Mouse (Mus musculus): Measurements from ENCODE around the gene Gm5129.
"Not testable (repeated sequence)": the region's sequence is repeated elsewhere in the genome, so short reads cannot be mapped to it uniquely, and the experiment has no call there.

Gene Gm5129

GRCm38 (mm10) chr5:29735557-29736061 is at the start of gene Gm5129, which contains the start of gene Dnajb6:
Gene Gm5129 (minus strand): TSS chr5:29735936.
Gene Dnajb6 (plus strand): TSS chr5:29735688.
- CTCF ChIA-PET, result interaction anchor here (0.6 kb wide), 1 partner anchor 44 kb away, joined by 3 read pairs; no protein-coding TSS in a partner anchor

DNA sequence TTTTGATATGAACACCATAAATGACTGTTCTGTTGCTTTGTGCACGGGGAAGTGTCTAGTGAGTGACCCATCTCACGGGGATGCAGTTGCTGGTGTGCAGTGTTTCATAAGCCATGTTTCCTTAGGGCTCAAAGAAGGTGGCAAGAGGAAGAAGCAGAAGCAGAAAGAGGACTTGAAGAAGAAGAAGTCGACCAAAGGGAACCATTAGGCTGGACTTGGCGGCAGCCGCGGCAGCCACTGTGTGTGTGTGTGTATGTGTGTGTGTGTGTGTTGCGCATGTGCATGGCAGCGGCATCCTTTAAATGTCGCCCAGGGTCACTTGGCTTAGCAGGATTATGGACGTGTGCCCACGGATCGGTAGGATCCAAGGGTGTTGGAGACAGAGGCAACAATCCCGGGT is 49.2 kb upstream of the Gm5129 start:
- CTCF ChIA-PET, result not testable (repeated sequence)

- CTCF ChIA-PET, result interaction anchor here (0.5 kb wide), 1 partner anchor 50 kb away, joined by 3 read pairs; no protein-coding TSS in a partner anchor
Measured at GRCm38 (mm10) chr5:29782261-29782660, 46.5 kb upstream of the Gm5129 start.

- CTCF ChIA-PET, result not testable (repeated sequence)
Measured at GRCm38 (mm10) chr5:29779733-29780132, 44.0 kb upstream of the Gm5129 start.

GRCm38 (mm10) chr5:29778029-29778428 is 42.3 kb upstream of the Gm5129 start:
- CTCF ChIA-PET, result no interaction called here

- CTCF ChIA-PET, result no interaction called here
Measured at GRCm38 (mm10) chr5:29775437-29775836, 39.7 kb upstream of the Gm5129 start.

DNA sequence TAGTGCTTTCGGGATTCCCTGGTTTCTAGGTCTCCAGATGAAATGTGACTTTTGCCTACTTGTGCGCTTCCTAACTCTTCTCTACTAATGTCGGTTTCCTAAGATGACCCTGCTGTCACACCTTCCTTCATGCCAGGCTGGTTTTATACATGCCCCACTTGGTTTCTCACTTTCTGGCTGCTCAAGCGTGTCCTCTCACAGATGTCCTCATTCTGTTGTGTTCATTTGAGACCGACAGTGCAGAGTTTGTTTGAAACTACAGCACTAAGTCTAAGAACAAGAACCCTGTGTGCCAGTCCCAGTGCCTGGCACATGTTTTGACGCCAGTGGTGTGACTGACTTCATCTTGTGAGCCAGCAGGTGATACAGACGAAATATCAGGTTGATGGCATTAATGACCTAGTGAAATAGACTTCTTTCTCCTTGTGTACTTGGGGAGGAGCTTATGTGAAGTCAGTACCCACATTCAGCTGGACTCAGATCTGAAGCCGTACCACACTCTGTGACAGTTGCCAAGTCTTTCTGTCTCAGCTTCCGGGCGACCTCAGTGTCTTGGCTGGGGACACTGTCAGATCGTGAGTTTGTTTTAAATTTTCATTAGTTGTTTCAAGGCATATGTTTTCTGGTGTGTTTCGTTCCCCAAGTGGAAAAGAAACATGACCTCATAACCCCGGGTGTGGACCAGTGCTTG is 37.9 kb upstream of the Gm5129 start:
- CTCF ChIA-PET, result no interaction called here

GRCm38 (mm10) chr5:29772651-29773330 is 37.1 kb upstream of the Gm5129 start:
- CTCF ChIA-PET, result no interaction called here

- CTCF ChIA-PET, result no interaction called here
Measured at GRCm38 (mm10) chr5:29772038-29772437, 36.3 kb upstream of the Gm5129 start.

GRCm38 (mm10) chr5:29770935-29771334 is 35.2 kb upstream of the Gm5129 start:
- CTCF ChIA-PET, result interaction anchor here (0.9 kb wide), 1 partner anchor 22 kb away, joined by 4 read pairs; no protein-coding TSS in a partner anchor

- CTCF ChIA-PET, result interaction anchor here (0.6 kb wide), 1 partner anchor 1757 kb away, joined by 9 read pairs; no protein-coding TSS in a partner anchor
Measured at GRCm38 (mm10) chr5:29759318-29759717, 23.6 kb upstream of the Gm5129 start.

DNA sequence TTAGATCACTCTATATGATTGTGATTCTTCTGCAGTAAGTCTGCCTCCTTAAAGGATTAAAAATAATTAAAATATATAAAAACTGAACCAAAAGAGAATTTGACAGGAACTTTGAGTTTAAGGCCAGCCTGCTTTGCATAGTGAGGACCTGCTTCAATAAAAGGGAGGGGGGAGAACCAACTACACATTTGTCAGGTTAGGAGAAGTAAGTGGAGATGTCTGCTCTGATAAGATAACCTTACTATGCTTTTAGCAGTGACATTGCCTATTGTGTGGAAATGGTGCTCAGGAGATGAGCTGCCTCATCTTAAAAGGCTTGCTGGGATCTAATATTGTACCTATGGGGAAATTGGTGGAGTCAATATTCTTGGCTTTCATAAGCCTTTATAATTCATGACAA is 17.2 kb upstream of the Gm5129 start:
- CTCF ChIA-PET, result no interaction called here

DNA sequence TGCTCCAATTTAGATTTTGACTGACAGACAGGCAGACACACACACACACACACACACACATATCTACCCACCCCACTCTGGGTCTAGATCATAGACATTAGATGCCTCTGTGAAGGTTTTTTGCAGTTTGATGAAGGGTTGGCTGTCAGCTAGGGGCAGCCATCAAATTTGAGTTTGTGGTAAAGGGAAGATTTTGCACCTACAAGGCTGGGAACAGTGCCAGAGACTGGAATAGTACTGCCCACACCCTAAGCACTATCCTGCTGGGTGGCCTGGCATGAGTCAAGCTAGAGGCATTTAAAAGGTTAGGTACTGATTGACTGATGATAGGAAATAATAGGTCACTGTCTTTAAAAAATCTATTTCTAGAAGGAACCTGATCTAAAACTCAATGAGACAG is 15.6 kb upstream of the Gm5129 start:
- CTCF ChIA-PET, result no interaction called here

DNA sequence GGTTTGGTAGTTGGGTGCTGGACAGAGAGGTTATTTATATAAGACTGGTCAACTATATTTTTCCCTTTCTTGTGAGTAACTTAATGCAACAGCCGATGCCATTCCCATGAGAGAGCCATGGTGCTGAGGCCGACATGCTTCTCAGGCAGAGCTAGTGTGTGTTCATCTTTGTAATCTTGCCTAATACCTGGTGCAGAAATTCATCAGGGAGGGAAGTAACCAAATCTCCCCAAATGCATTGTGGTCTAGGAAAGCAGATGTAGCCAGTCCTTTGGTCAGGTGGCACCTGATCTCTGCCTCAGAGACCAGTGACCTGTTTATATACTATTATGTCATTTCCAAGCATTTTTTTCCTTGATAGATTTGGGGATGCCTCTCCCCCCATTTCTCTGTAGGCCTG is 11.9 kb upstream of the Gm5129 start:
- CTCF ChIA-PET, result no interaction called here

GRCm38 (mm10) chr5:29741093-29741492 is 5.4 kb upstream of the Gm5129 start:
- CTCF ChIA-PET, result no interaction called here

DNA sequence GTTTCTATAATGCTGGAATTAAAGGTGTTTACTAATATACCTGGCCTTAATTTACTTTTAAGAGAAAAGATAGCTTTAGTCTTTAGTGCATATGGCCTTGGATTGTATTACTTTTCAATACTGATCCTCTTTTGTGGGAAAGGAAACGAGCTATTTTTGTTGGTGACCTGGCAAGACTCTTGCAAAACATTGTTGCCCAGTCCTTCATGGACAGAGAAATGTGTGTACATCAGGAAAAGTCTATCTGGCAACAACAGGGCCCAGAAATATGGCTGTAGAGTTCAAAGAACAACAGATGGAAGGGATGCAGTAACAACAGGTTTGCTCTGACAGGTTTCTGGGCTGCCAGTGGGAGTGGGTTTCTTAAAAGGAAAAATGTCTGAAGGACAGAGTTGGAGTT is 4.9 kb upstream of the Gm5129 start:
- CTCF ChIA-PET, result interaction anchor here (0.6 kb wide), 1 partner anchor 399 kb away, joined by 13 read pairs; no protein-coding TSS in a partner anchor

DNA sequence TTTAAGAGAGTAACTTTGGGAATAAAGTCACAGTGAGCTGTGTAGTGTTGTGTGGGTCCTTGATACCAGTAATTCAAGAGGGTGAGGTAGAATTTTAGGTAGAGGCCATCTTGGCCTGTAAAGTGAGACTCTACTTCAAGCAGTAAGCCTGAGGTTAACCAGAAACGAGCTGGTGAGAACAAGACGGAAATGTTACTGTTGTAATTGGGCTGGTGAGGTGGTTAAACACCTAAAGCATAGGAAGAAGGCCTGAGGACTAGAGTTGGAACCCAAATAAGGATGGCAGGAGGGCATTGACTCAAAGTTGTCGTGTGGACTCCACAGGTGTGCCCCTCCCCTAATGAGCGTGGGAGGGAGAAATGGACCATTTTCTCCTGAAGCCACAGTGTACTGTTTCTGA is 2.3 kb upstream of the Gm5129 start:
- CTCF ChIA-PET, result no interaction called here

GRCm38 (mm10) chr5:29737471-29737870 is 1.7 kb upstream of the Gm5129 start:
- CTCF ChIA-PET, result no interaction called here

DNA sequence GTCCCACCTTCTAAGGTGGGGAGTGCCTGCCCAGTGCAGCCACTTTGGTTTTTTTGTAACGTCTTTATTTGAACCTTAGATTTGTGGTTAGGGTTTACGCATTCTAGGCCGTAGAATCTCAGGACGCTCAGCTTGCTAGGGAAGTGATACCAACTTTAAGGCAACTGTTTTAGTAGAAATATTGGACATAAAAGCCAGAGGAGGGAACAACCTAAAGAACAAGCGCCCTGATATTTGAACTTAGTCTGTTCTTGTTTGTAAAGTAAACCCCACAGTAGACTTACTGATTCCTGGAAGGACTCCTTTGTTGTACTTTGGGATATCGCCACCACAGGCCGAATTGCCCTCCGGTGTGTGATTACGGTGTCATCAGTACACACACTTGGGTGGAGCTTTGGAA is 1.2 kb upstream of the Gm5129 start:
- CTCF ChIA-PET, result no interaction called here

- CTCF ChIA-PET, result interaction anchor here (0.6 kb wide), 1 partner anchor 43 kb away, joined by 3 read pairs; no protein-coding TSS in a partner anchor
Measured at GRCm38 (mm10) chr5:29736073-29736900, 551 bp upstream of the Gm5129 start.

- CTCF ChIA-PET, result interaction anchor here (0.6 kb wide), 1 partner anchor 254 kb away, joined by 5 read pairs; no protein-coding TSS in a partner anchor
Measured at GRCm38 (mm10) chr5:29734831-29735510, 765 bp downstream of the Gm5129 start.
